Mouse (Mus musculus): ENCODE data around the gene Cntnap5a. TPM values are rescaled to one million over a fixed set of nuclear protein-coding genes. Genes with fewer than 3 reads are reported as not detected.
"Not testable (repeated sequence)": the region's sequence is repeated elsewhere in the genome, so short reads cannot be mapped to it uniquely, and the experiment has no call there.

Gene Cntnap5a
- polyA plus RNA-seq, 1 experiment from 2014 or later: not detected

GRCm38 (mm10) chr1:116127085-116127484 is 442.5 kb downstream of the Cntnap5a start:
- Histone ChIP-seq H3K9me3 (ENCODE audit: control insufficient read depth, low read length) (no peaks in the 10 kb centered on the region), H3K4me2 (replicated peaks; ENCODE audit: low read depth, low read length) (no peak overlapping the region), H3K27ac (ENCODE audit: low read depth, low read length) (no peak overlapping the region), H3K27me3 (ENCODE audit: control insufficient read depth, insufficient read depth, low read length) (no peaks in the 10 kb centered on the region), H3K4me3 (ENCODE audit: low read length) (no peak overlapping the region), H3K4me1 (ENCODE audit: control insufficient read depth, insufficient read depth, low read length) (no peaks in the 10 kb centered on the region), H3K9ac (ENCODE audit: low read depth, low read length) (no peak overlapping the region), H3K36me3 (ENCODE audit: control insufficient read depth, insufficient read depth, low read length) (no peaks in the 10 kb centered on the region)
- ATAC-seq (ENCODE audit: low FRiP score, low TSS enrichment): no peak
- WGBS: 53% methylated on average over 2 of the region's 2 CpGs

GRCm38 (mm10) chr1:116128450-116129246 is 444.1 kb downstream of the Cntnap5a start:
- Histone ChIP-seq H3K27ac (ENCODE audit: low read depth, low read length) (no peak overlapping the region), H3K9me3 (ENCODE audit: control insufficient read depth, low read length) (no peaks in the 10 kb centered on the region), H3K4me2 (replicated peaks; ENCODE audit: low read depth, low read length) (no peak overlapping the region), H3K4me3 (ENCODE audit: low read length) (no peak overlapping the region), H3K9ac (ENCODE audit: low read depth, low read length) (no peak overlapping the region), H3K4me1 (ENCODE audit: control insufficient read depth, insufficient read depth, low read length) (no peaks in the 10 kb centered on the region), H3K27me3 (ENCODE audit: control insufficient read depth, insufficient read depth, low read length) (no peaks in the 10 kb centered on the region), H3K36me3 (ENCODE audit: control insufficient read depth, insufficient read depth, low read length) (no peaks in the 10 kb centered on the region)
- WGBS: 31% methylated on average over 1 of the region's 1 CpGs
- no peak for ATAC-seq (ENCODE audit: low FRiP score, low TSS enrichment)

- H3K27ac ChIP-seq (ENCODE audit: low read depth, low read length): no peak overlapping the region
- H3K4me3 ChIP-seq (ENCODE audit: low read length): no peak overlapping the region
- ATAC-seq (ENCODE audit: low FRiP score, low TSS enrichment): no peak
- H3K27me3 ChIP-seq (ENCODE audit: control insufficient read depth, insufficient read depth, low read length): no peaks in the 10 kb centered on the region
- no peak overlapping the region for H3K4me2 ChIP-seq (replicated peaks; ENCODE audit: low read depth, low read length)
- no peaks in the 10 kb centered on the region for H3K4me1 ChIP-seq (ENCODE audit: control insufficient read depth, insufficient read depth, low read length)
- H3K36me3 ChIP-seq (ENCODE audit: control insufficient read depth, insufficient read depth, low read length): no peaks in the 10 kb centered on the region
- H3K9me3 ChIP-seq (ENCODE audit: control insufficient read depth, low read length): no peaks in the 10 kb centered on the region
- H3K9ac ChIP-seq (ENCODE audit: low read depth, low read length): no peak overlapping the region
Observed at GRCm38 (mm10) chr1:116132471-116132870, 447.9 kb downstream of the Cntnap5a start.

- H3K27ac ChIP-seq (ENCODE audit: low read depth, low read length): no peak overlapping the region
- H3K4me2 ChIP-seq (replicated peaks; ENCODE audit: low read depth, low read length): no peak overlapping the region
- no peaks in the 10 kb centered on the region for H3K4me1 ChIP-seq (ENCODE audit: control insufficient read depth, insufficient read depth, low read length)
- H3K4me3 ChIP-seq (ENCODE audit: low read length): no peak overlapping the region
- ATAC-seq (ENCODE audit: low FRiP score, low TSS enrichment): no peak
- H3K36me3 ChIP-seq (ENCODE audit: control insufficient read depth, insufficient read depth, low read length): no peaks in the 10 kb centered on the region
- H3K9ac ChIP-seq (ENCODE audit: low read depth, low read length): no peak overlapping the region
- H3K9me3 ChIP-seq (ENCODE audit: control insufficient read depth, low read length): no peaks in the 10 kb centered on the region
- H3K27me3 ChIP-seq (ENCODE audit: control insufficient read depth, insufficient read depth, low read length): no peaks in the 10 kb centered on the region
Observed at GRCm38 (mm10) chr1:116149764-116150369, 465.3 kb downstream of the Cntnap5a start.

- no peak overlapping the region for H3K9ac ChIP-seq (ENCODE audit: low read depth, low read length)
- no peaks in the 10 kb centered on the region for H3K4me1 ChIP-seq (ENCODE audit: control insufficient read depth, insufficient read depth, low read length)
- H3K9me3 ChIP-seq (ENCODE audit: control insufficient read depth, low read length): no peaks in the 10 kb centered on the region
- no peak overlapping the region for H3K27ac ChIP-seq (ENCODE audit: low read depth, low read length)
- ATAC-seq (ENCODE audit: low FRiP score, low TSS enrichment): no peak
- H3K4me2 ChIP-seq (replicated peaks; ENCODE audit: low read depth, low read length): no peak overlapping the region
- H3K36me3 ChIP-seq (ENCODE audit: control insufficient read depth, insufficient read depth, low read length): no peaks in the 10 kb centered on the region
- H3K27me3 ChIP-seq (ENCODE audit: control insufficient read depth, insufficient read depth, low read length): no peaks in the 10 kb centered on the region
- WGBS: 78% methylated on average over 2 of the region's 2 CpGs
- no peak overlapping the region for H3K4me3 ChIP-seq (ENCODE audit: low read length)
Observed at GRCm38 (mm10) chr1:116184471-116184870, 499.9 kb downstream of the Cntnap5a start.

- ATAC-seq (ENCODE audit: low FRiP score, low TSS enrichment); H3K36me3 ChIP-seq (ENCODE audit: control insufficient read depth, insufficient read depth, low read length); H3K9me3 ChIP-seq (ENCODE audit: control insufficient read depth, low read length); H3K4me2 ChIP-seq (replicated peaks; ENCODE audit: low read depth, low read length); H3K27me3 ChIP-seq (ENCODE audit: control insufficient read depth, insufficient read depth, low read length); H3K27ac ChIP-seq (ENCODE audit: low read depth, low read length); H3K4me3 ChIP-seq (ENCODE audit: low read length); H3K9ac ChIP-seq (ENCODE audit: low read depth, low read length); H3K4me1 ChIP-seq (ENCODE audit: control insufficient read depth, insufficient read depth, low read length): not testable (repeated sequence)
- 48% methylated on average over 1 of the region's 1 CpGs for WGBS
Observed at GRCm38 (mm10) chr1:116188142-116188541, 503.6 kb downstream of the Cntnap5a start.

GRCm38 (mm10) chr1:116192299-116192698 is 507.7 kb downstream of the Cntnap5a start:
- Histone ChIP-seq H3K4me3 (ENCODE audit: low read length) (no peak overlapping the region), H3K4me1 (ENCODE audit: control insufficient read depth, insufficient read depth, low read length) (no peaks in the 10 kb centered on the region), H3K9me3 (ENCODE audit: control insufficient read depth, low read length) (no peaks in the 10 kb centered on the region), H3K4me2 (replicated peaks; ENCODE audit: low read depth, low read length) (no peak overlapping the region), H3K9ac (ENCODE audit: low read depth, low read length) (no peak overlapping the region), H3K27ac (ENCODE audit: low read depth, low read length) (no peak overlapping the region), H3K27me3 (ENCODE audit: control insufficient read depth, insufficient read depth, low read length) (no peaks in the 10 kb centered on the region), H3K36me3 (ENCODE audit: control insufficient read depth, insufficient read depth, low read length) (no peaks in the 10 kb centered on the region)
- no peak for ATAC-seq (ENCODE audit: low FRiP score, low TSS enrichment)
- 92% methylated on average over 2 of the region's 2 CpGs for WGBS

- no peaks in the 10 kb centered on the region for H3K9me3 ChIP-seq (ENCODE audit: control insufficient read depth, low read length)
- H3K4me1 ChIP-seq (ENCODE audit: control insufficient read depth, insufficient read depth, low read length): no peaks in the 10 kb centered on the region
- H3K9ac ChIP-seq (ENCODE audit: low read depth, low read length): no peak overlapping the region
- H3K4me3 ChIP-seq (ENCODE audit: low read length): no peak overlapping the region
- H3K27ac ChIP-seq (ENCODE audit: low read depth, low read length): no peak overlapping the region
- H3K27me3 ChIP-seq (ENCODE audit: control insufficient read depth, insufficient read depth, low read length): no peaks in the 10 kb centered on the region
- no peak overlapping the region for H3K4me2 ChIP-seq (replicated peaks; ENCODE audit: low read depth, low read length)
- H3K36me3 ChIP-seq (ENCODE audit: control insufficient read depth, insufficient read depth, low read length): no peaks in the 10 kb centered on the region
- no peak for ATAC-seq (ENCODE audit: low FRiP score, low TSS enrichment)
Observed at GRCm38 (mm10) chr1:116216883-116217282, 532.3 kb downstream of the Cntnap5a start.

GRCm38 (mm10) chr1:116240538-116240937 is 556.0 kb downstream of the Cntnap5a start:
- Histone ChIP-seq H3K9me3 (ENCODE audit: control insufficient read depth, low read length) (no peaks in the 10 kb centered on the region), H3K4me3 (ENCODE audit: low read length) (no peak overlapping the region), H3K27me3 (ENCODE audit: control insufficient read depth, insufficient read depth, low read length) (no peaks in the 10 kb centered on the region), H3K4me1 (ENCODE audit: control insufficient read depth, insufficient read depth, low read length) (no peaks in the 10 kb centered on the region), H3K36me3 (ENCODE audit: control insufficient read depth, insufficient read depth, low read length) (no peaks in the 10 kb centered on the region), H3K9ac (ENCODE audit: low read depth, low read length) (no peak overlapping the region), H3K4me2 (replicated peaks; ENCODE audit: low read depth, low read length) (no peak overlapping the region), H3K27ac (ENCODE audit: low read depth, low read length) (no peak overlapping the region)
- no peak for ATAC-seq (ENCODE audit: low FRiP score, low TSS enrichment)

All from kidney, embryonic 14.5 days (tissue).